Mouse (Mus musculus) spleen, postnatal 14 days (tissue): ENCODE results near the gene Fnbp1.

Source experiments
- DNase-seq, 2 experiments: peaks; one replicate each; pipeline ENCODE4 v3.0.0; 2021 to 2022; ENCODE audit warnings: low spot score in 2 of 2

Gene Fnbp1

GRCm38 (mm10) chr2:31124694-31125093 is 17.1 kb downstream of the Fnbp1 start:
- no peak for DNase-seq

GRCm38 (mm10) chr2:31123493-31123892 is 18.3 kb downstream of the Fnbp1 start:
- no peak for DNase-seq

- DNase-seq, result no peak
These were observed 19.0 kb downstream of the Fnbp1 start for GRCm38 (mm10) chr2:31122806-31123205.

- no peak for DNase-seq
These were observed 20.6 kb downstream of the Fnbp1 start for GRCm38 (mm10) chr2:31121131-31121693.

GRCm38 (mm10) chr2:31119795-31120194 is 22.0 kb downstream of the Fnbp1 start:
- no peak for DNase-seq

GRCm38 (mm10) chr2:31118639-31119380 is 23.0 kb downstream of the Fnbp1 start:
- no peak for DNase-seq

GRCm38 (mm10) chr2:31118211-31118610 is 23.6 kb downstream of the Fnbp1 start:
- DNase-seq, result no peak

- no peak for DNase-seq
These were observed 25.7 kb downstream of the Fnbp1 start for GRCm38 (mm10) chr2:31115943-31116731.

- no peak for DNase-seq
These were observed 26.5 kb downstream of the Fnbp1 start for GRCm38 (mm10) chr2:31115091-31115942.

GRCm38 (mm10) chr2:31114205-31114604 is 27.6 kb downstream of the Fnbp1 start:
- DNase-seq, result no peak

GRCm38 (mm10) chr2:31111685-31112084 is 30.1 kb downstream of the Fnbp1 start:
- DNase-seq, result no peak

- no peak for DNase-seq
These were observed 31.8 kb downstream of the Fnbp1 start for GRCm38 (mm10) chr2:31109960-31110548.

- no peak for DNase-seq
These were observed 33.6 kb downstream of the Fnbp1 start for GRCm38 (mm10) chr2:31108186-31108585.

- DNase-seq, result no peak
These were observed 35.0 kb downstream of the Fnbp1 start for GRCm38 (mm10) chr2:31106621-31107320.

GRCm38 (mm10) chr2:31106004-31106403 is 35.8 kb downstream of the Fnbp1 start:
- DNase-seq, result no peak

GRCm38 (mm10) chr2:31105279-31105678 is 36.5 kb downstream of the Fnbp1 start:
- no peak for DNase-seq

GRCm38 (mm10) chr2:31103321-31103720 is 38.5 kb downstream of the Fnbp1 start:
- no peak for DNase-seq

GRCm38 (mm10) chr2:31101285-31101684 is 40.5 kb downstream of the Fnbp1 start:
- DNase-seq, result no peak

GRCm38 (mm10) chr2:31099079-31099478 is 42.7 kb downstream of the Fnbp1 start:
- no peak for DNase-seq

- DNase-seq, result no peak
These were observed 43.2 kb downstream of the Fnbp1 start for GRCm38 (mm10) chr2:31098616-31099015.

GRCm38 (mm10) chr2:31097276-31097675 is 44.5 kb downstream of the Fnbp1 start:
- DNase-seq, result no peak
